Mouse (Mus musculus): Measurements from ENCODE around the gene Plekha8. TPM values are rescaled to one million over a fixed set of nuclear protein-coding genes. Genes with fewer than 3 reads are reported as not detected.

Plekha8 gene
- polyA plus RNA-seq, 1 experiment, result 4.9 TPM

GRCm38 (mm10) chr6:54586175-54586574, 8.7 kb upstream of the Plekha8 start:
- TF ChIP-seq CTCF (IDR thresholded peaks at IDR 0.05; ENCODE audit: low read depth, low read length), result no peak
- H3K27ac ChIP-seq (ENCODE audit: insufficient read depth, low read depth, low read length), result no peak overlapping the region
- no peaks in the 10 kb centered on the region for H3K4me1 ChIP-seq (ENCODE audit: control insufficient read depth, insufficient read depth, low read length)
- H3K4me3 ChIP-seq (ENCODE audit: insufficient read depth, low read length), result no peak overlapping the region

GRCm38 (mm10) chr6:54586911-54587310, 8.0 kb upstream of the Plekha8 start:
- H3K4me1 ChIP-seq (ENCODE audit: control insufficient read depth, insufficient read depth, low read length), result peaks cover 4% of the 10 kb centered on the region; the same call in 1 of the 2 replicates
- TF ChIP-seq POLR2A (IDR thresholded peaks at IDR 0.05; ENCODE audit: borderline replicate concordance, low read depth, low read length), result no peak
- TF ChIP-seq CTCF (IDR thresholded peaks at IDR 0.05; ENCODE audit: low read depth, low read length), result no peak
- H3K4me3 ChIP-seq (ENCODE audit: insufficient read depth, low read length), result no peak overlapping the region
- no peak overlapping the region for H3K27ac ChIP-seq (ENCODE audit: insufficient read depth, low read depth, low read length)

- Histone ChIP-seq H3K4me1 (ENCODE audit: control insufficient read depth, insufficient read depth, low read length) (peaks cover 4% of the 10 kb centered on the region; the same call in 1 of the 2 replicates), H3K4me3 (ENCODE audit: insufficient read depth, low read length) (no peak overlapping the region), H3K27ac (ENCODE audit: insufficient read depth, low read depth, low read length) (no peak overlapping the region)
- TF ChIP-seq CTCF (IDR thresholded peaks at IDR 0.05; ENCODE audit: low read depth, low read length) (no peak), POLR2A (IDR thresholded peaks at IDR 0.05; ENCODE audit: borderline replicate concordance, low read depth, low read length) (no peak)
Observed at GRCm38 (mm10) chr6:54587683-54588082, 7.2 kb upstream of the Plekha8 start.

GRCm38 (mm10) chr6:54588212-54588611, 6.7 kb upstream of the Plekha8 start:
- Histone ChIP-seq H3K4me1 (ENCODE audit: control insufficient read depth, insufficient read depth, low read length) (peaks cover 4% of the 10 kb centered on the region; the same call in 1 of the 2 replicates), H3K27ac (ENCODE audit: insufficient read depth, low read depth, low read length) (no peak overlapping the region), H3K4me3 (ENCODE audit: insufficient read depth, low read length) (no peak overlapping the region)
- TF ChIP-seq CTCF (IDR thresholded peaks at IDR 0.05; ENCODE audit: low read depth, low read length) (no peak), POLR2A (IDR thresholded peaks at IDR 0.05; ENCODE audit: borderline replicate concordance, low read depth, low read length) (no peak)

- no peak overlapping the region for H3K4me3 ChIP-seq (ENCODE audit: insufficient read depth, low read length)
- no peak overlapping the region for H3K27ac ChIP-seq (ENCODE audit: insufficient read depth, low read depth, low read length)
- peaks cover 4% of the 10 kb centered on the region; the same call in 1 of the 2 replicates for H3K4me1 ChIP-seq (ENCODE audit: control insufficient read depth, insufficient read depth, low read length)
- TF ChIP-seq POLR2A (IDR thresholded peaks at IDR 0.05; ENCODE audit: borderline replicate concordance, low read depth, low read length), result no peak
- no peak for TF ChIP-seq CTCF (IDR thresholded peaks at IDR 0.05; ENCODE audit: low read depth, low read length)
Observed at GRCm38 (mm10) chr6:54590691-54591090, 4.2 kb upstream of the Plekha8 start.

- Histone ChIP-seq H3K4me1 (ENCODE audit: control insufficient read depth, insufficient read depth, low read length) (peaks cover 4% of the 10 kb centered on the region; the same call in 1 of the 2 replicates), H3K4me3 (ENCODE audit: insufficient read depth, low read length) (no peak overlapping the region), H3K27ac (ENCODE audit: insufficient read depth, low read depth, low read length) (no peak overlapping the region)
- TF ChIP-seq CTCF (IDR thresholded peaks at IDR 0.05; ENCODE audit: low read depth, low read length), result no peak
- TF ChIP-seq POLR2A (IDR thresholded peaks at IDR 0.05; ENCODE audit: borderline replicate concordance, low read depth, low read length), result no peak
Observed at GRCm38 (mm10) chr6:54591778-54592177, 3.1 kb upstream of the Plekha8 start.

- TF ChIP-seq CTCF (IDR thresholded peaks at IDR 0.05; ENCODE audit: low read depth, low read length) (no peak), POLR2A (IDR thresholded peaks at IDR 0.05; ENCODE audit: borderline replicate concordance, low read depth, low read length) (0 out of 2 replicates have a peak, but pooled peaks have one; percentile 60)
- peak overlapping the region; percentile 9; the same call in 1 of the 2 replicates for H3K27ac ChIP-seq (ENCODE audit: insufficient read depth, low read depth, low read length)
- peaks cover 4% of the 10 kb centered on the region; the same call in 1 of the 2 replicates for H3K4me1 ChIP-seq (ENCODE audit: control insufficient read depth, insufficient read depth, low read length)
- H3K4me3 ChIP-seq (ENCODE audit: insufficient read depth, low read length), result peak overlapping the region; percentile 90
Observed at GRCm38 (mm10) chr6:54592938-54593535, 1.9 kb upstream of the Plekha8 start.

- TF ChIP-seq POLR2A (IDR thresholded peaks at IDR 0.05; ENCODE audit: borderline replicate concordance, low read depth, low read length), result no peak
- no peak for TF ChIP-seq CTCF (IDR thresholded peaks at IDR 0.05; ENCODE audit: low read depth, low read length)
- Histone ChIP-seq H3K4me1 (ENCODE audit: control insufficient read depth, insufficient read depth, low read length) (peaks cover 4% of the 10 kb centered on the region; the same call in 1 of the 2 replicates), H3K27ac (ENCODE audit: insufficient read depth, low read depth, low read length) (no peak overlapping the region), H3K4me3 (ENCODE audit: insufficient read depth, low read length) (no peak overlapping the region)
Observed at GRCm38 (mm10) chr6:54593766-54594468, 994 bp upstream of the Plekha8 start.

- peak overlapping the region; percentile 59 for H3K4me3 ChIP-seq (ENCODE audit: insufficient read depth, low read length)
- TF ChIP-seq POLR2A (IDR thresholded peaks at IDR 0.05; ENCODE audit: borderline replicate concordance, low read depth, low read length), result no peak
- no peak for TF ChIP-seq CTCF (IDR thresholded peaks at IDR 0.05; ENCODE audit: low read depth, low read length)
- H3K4me1 ChIP-seq (ENCODE audit: control insufficient read depth, insufficient read depth, low read length), result peaks cover 4% of the 10 kb centered on the region; the same call in 1 of the 2 replicates
- H3K27ac ChIP-seq (ENCODE audit: insufficient read depth, low read depth, low read length), result no peak overlapping the region
Observed at GRCm38 (mm10) chr6:54595330-54595878, 493 bp downstream of the Plekha8 start.

GRCm38 (mm10) chr6:54597208-54597607, 2.3 kb downstream of the Plekha8 start, which contains the start of gene Fkbp14:
Fkbp14 (minus strand) TSS chr6:54597308.
- Histone ChIP-seq H3K4me3 (ENCODE audit: insufficient read depth, low read length) (no peak within 1 kb of the TSS), H3K4me1 (ENCODE audit: control insufficient read depth, insufficient read depth, low read length) (no peaks in the 10 kb centered on the region), H3K27ac (ENCODE audit: insufficient read depth, low read depth, low read length) (no peak within 1 kb of the TSS)
- TF ChIP-seq POLR2A (IDR thresholded peaks at IDR 0.05; ENCODE audit: borderline replicate concordance, low read depth, low read length) (no peak), CTCF (IDR thresholded peaks at IDR 0.05; ENCODE audit: low read depth, low read length) (no peak)
